Mouse (Mus musculus) heart, postnatal 4 days (tissue): Measurements from ENCODE around the gene Xxylt1. TPM values are rescaled to one million over a fixed set of nuclear protein-coding genes. Genes with fewer than 3 reads are reported as not detected.
A peak's percentile ranks its signal among the peaks of the same experiment; 100 is the strongest.

Experiments
- DNase-seq: peaks from one replicate; pipeline ENCODE4 v3.0.0; 2021
- total RNA-seq, 2 experiments: library from RNA; stranded (reverse); gene quantifications; 2 replicates each; pipeline ENCODE4 v1.2.3; 2021

Xxylt1 gene
- 10 to 100 TPM; 15.9 to 17.3 TPM for total RNA-seq

GRCm38 (mm10) chr16:31081125-31081664 is at the start of gene Xxylt1:
TSS of gene Xxylt1 (minus strand) at chr16:31081432.
- peak; percentile 96 for DNase-seq

DNA sequence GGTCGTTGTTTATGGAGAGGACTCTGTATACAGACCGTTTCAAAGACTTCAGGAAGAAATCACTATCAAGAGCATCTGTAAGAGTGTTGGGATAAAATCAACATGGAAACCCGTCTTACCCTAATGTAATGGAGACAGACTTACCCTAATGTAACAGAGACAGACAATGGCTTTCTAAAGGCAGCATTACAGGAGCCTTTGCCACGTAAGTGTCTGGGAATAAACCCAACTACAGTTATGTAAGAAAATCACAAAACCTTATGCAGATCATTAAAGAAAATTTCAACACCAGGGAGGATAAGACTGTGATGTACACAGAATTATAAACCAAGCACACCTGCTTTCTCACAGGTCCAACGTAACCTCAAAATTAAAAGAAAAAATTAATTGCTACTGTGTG is 46.9 kb upstream of the Xxylt1 start:
- DNase-seq = no peak

DNA sequence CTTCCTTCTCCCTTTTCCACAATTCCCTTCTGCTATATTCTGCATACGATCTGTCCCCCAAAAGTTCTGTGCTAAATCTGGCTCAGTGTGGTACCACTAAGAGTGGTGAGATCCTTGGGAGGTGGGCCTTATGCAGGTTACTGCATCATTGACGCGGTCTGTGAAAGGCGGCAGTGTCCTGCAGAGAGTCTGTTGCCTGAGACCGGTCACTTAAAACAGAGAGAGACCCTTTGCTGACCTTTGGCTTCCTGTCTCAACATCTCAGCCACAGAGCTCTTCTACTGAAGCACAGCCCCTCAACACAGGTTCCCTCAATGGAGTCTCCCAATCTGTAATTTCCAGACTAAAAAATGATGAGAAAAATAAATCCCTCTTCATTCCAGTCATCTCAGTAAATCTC is 43.8 kb upstream of the Xxylt1 start:
- DNase-seq = no peak

- DNase-seq = no peak
Measured at GRCm38 (mm10) chr16:31121612-31122011, 40.4 kb upstream of the Xxylt1 start.

GRCm38 (mm10) chr16:31113596-31113995 is 32.4 kb upstream of the Xxylt1 start:
- DNase-seq = no peak

DNA sequence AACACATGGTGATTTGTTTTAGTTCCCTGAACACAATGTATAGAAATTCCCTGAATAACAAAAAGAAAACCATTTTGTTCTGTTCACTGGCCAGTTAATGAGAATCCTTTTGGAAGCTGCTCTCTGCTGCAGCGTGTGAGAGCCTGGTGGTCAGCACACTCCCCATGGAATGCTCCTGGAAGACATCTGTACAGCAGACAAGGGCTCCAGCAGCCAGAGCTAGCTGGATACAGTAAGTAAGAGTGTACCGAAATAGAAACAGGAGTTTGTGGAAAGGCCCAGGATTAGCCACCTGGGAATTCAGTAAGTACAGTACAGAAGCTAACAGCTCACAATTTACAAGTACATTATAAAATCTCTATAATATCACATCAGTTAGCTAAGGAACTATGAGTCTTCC is 20.1 kb upstream of the Xxylt1 start:
- DNase-seq = no peak

- no peak for DNase-seq
Measured at GRCm38 (mm10) chr16:31099906-31100305, 18.7 kb upstream of the Xxylt1 start.

DNA sequence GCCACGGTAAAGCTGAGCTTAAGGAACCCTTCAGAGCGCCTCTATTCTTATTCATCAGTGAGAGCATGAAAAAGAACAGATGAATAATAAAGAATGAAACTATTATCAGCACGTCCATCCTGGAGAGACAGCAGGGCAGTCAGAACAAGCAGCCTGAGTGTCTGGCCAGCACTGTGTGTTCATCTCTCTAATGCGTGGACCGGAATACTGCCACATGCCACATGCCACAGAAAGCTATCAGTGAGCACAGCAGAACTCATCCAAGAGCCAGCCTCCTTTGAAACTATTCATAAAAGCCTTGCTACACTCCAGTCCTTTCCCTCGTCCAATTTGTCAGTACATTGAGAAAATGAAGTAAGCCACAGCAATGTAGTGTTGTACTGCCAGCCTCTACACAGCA is 12.8 kb upstream of the Xxylt1 start:
- no peak for DNase-seq

DNA sequence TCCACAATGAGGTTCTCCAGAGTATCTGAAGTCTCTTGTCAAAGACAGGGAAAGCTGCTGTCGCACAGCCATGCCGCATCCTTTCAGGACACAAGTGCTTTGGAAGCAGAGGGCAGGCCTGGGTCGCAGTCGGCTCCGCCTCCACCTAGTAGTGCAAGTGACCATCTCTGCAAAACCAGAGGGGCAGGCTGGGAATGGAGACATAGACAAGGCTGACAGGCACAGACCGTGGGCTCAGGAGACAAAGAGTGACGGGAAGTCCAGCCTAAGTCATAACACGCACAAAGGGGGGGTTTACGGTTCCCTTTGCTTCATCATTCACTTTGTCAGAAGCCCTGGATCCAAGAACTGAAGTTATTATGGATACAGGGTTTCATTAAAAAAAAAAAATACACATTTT is 12.0 kb upstream of the Xxylt1 start:
- no peak for DNase-seq

GRCm38 (mm10) chr16:31081891-31082290 is 659 bp upstream of the Xxylt1 start:
- DNase-seq = no peak

- DNase-seq = peak; percentile 65
Measured at GRCm38 (mm10) chr16:31080573-31081051, 620 bp downstream of the Xxylt1 start.

- no peak for DNase-seq
Measured at GRCm38 (mm10) chr16:31077396-31077795, 3.8 kb downstream of the Xxylt1 start.

GRCm38 (mm10) chr16:31076436-31076835 is 4.8 kb downstream of the Xxylt1 start:
- DNase-seq = no peak

- DNase-seq = no peak
Measured at GRCm38 (mm10) chr16:31074324-31074908, 6.8 kb downstream of the Xxylt1 start.

- no peak for DNase-seq
Measured at GRCm38 (mm10) chr16:31071731-31072130, 9.5 kb downstream of the Xxylt1 start.

DNA sequence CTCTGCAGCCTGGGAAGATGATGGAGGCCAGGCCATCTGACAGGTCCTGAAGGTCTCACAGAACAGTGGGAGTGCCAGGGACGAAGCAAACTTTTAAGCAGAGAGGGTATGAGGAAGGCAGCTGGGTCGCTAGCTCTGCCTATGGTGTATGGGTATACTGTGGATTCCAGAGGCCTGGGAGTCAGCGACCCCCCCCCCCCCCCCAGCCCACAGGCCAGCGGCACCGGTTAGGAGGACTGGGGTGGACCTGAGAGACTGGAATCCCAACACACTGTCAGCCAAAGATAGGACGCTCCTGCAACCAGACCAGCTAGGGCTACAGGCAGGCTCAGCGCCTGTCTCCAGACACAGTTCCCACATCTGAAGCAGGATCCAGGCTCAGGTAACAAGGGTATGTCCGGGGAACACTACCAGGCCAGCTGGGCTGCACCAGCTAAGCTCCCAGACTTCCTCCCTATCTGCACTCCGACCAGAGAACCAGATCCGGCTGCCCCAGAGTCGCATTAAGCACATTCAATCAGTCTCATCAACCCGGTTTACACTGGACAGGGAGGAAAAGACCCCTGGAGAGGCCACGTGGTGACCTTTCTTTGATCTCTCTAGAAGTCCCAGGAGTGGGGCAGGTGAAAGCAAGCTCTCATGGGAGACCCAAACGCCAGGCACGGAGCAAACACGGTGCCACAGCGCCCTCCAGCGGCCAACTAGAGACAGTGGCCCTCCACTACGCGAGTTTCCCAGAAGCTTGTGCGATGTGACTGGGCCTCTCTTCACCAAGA is 10.7 kb downstream of the Xxylt1 start:
- DNase-seq = peak; percentile 91

DNA sequence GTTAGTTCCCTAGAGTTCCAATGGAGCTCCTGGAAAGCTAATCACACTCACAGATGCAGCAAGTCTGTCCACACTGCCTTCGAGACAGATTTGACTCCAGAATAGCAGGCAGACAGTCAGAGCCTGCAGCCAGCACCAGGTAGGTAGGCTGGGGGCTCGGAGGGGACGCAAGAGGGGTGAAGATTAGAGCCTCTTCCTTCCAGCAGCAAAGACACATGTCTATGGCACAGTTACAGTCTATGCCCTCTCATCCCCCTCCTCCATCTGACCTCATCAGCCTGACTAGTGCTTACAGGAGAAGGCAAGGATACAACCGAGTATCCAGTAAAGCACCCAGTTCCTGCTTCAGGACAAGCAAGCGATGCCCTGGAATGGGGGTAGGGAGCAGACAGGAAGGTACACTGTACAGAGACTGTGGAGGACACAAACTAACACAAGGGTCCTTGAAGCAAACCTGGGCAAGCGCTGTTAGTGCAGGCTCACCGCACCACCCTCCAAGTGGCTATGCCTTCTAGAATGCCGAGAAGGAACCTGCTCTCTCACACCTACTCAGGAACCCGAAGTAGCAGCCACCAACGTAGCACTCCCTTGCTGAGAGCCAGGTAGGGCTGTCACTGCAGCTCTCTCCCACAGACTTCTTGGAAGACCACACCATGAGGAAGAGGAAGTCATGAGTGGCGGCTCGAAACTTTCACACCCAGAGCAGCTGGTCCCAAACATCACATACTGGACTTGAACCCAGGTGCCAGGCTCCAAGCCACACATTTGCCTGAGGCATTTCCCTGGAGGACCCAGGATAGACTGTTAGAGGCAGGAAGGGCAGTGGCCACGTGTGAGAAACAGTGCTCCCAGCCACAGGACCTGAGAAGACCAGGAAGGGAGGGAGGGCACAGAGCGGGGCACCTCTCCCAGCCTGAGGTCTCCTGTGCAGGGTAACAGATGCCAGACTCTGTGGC is 11.7 kb downstream of the Xxylt1 start:
- DNase-seq = no peak

DNA sequence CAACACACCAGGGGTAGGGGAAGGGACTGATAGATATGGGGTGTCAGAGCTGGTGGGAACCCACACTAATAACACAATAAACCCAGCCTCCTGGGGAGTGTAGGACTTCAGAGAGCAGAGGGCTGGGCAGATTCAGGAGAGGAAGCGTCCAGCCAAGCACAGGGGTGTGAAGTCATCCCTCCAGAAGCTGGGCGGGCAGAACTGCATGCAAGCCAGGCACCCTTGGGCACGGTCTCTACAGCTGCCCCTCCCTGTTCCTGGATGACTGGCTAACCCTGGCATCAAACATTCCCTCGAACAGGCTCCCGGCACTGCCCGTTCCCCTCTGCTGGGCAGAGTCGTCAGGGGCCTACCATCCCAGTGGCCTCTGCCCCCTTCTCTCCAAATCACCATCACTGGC is 13.0 kb downstream of the Xxylt1 start:
- peak; percentile 20 for DNase-seq

DNA sequence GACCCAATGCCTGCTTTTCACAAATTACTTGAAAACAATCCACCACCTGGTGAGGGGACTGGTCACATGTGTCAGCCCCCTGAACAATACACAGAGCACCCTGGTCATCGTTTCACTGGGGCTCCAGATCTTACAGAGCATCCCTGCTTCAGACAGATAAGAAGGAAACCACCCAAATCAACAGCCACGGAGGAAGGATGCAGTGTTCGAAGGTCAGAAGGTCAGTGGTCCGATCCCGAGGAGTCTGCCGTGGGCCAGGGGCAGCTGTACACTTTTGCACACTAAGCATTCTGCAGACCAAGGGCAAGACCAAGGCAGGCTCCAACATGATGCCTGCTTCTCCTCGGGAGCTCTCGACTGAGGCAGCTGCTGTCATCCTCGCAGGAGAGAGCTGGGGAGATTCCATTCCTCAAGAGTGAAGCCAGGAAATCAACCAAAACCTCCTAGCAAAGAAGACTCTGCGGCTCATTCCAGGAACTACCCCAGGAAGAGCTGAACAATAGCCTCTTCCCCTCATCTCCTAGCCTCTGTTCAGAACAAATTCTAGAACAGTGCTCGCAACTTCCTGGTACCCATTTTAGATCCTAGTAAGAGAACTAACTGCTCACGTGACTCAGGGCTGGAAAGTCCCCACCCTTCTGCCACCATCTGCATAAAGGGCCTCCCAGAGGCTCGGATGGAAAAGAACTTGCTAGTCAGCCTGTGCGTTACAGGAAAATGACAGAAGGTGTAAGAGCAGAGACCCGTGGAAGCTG is 14.7 kb downstream of the Xxylt1 start:
- DNase-seq = peak; percentile 26

DNA sequence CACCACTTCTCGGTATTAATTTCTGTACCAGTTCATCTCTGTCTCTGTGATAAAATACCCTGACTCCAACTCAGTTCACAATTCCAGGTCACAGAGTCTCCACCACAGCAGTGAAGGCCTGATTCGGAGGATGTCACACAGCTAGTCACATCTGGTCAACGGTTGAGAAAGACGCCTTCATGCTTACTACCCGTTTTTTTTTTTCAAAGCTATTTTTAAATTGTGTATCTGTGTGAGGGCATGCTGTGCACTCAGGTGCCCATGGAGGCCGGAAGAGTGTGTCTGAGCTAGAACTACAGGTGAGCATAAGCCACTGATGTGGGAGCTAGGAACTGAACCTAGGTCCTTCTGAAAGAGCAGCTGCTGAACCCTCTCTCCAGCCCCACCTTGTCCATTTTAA is 16.4 kb downstream of the Xxylt1 start:
- no peak for DNase-seq

DNA sequence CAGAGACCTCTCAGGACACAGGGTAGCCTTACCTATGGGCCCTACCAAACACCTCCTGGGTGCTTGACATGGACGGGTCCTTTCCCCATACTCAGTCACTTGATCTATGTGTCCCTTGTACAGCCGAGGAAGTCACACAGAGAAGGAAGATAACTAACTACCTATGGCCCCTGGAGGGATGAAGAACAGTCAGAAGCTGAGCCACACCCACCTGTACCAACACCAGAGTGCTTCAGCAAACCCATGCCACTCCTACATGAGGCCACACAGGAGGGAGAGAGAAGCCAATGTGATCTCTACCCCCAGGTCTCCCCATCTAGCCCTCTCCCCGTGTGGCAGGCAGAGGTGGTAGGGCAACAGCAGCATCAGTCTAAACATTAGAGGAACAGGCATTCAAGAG is 18.3 kb downstream of the Xxylt1 start:
- DNase-seq = no peak
